Mouse (Mus musculus) fat pad, adult 2 months (tissue): ENCODE results near the gene Pmpca.
"Not testable (repeated sequence)": the region's sequence is repeated elsewhere in the genome, so short reads cannot be mapped to it uniquely, and the experiment has no call there.

Source experiments
- DNase-seq: peaks from one replicate; pipeline ENCODE4 v3.0.0-alpha.2; 2011; ENCODE audit warnings: low read depth, low spot score; ENCODE audit errors: extremely low read depth

Gene Pmpca

DNA sequence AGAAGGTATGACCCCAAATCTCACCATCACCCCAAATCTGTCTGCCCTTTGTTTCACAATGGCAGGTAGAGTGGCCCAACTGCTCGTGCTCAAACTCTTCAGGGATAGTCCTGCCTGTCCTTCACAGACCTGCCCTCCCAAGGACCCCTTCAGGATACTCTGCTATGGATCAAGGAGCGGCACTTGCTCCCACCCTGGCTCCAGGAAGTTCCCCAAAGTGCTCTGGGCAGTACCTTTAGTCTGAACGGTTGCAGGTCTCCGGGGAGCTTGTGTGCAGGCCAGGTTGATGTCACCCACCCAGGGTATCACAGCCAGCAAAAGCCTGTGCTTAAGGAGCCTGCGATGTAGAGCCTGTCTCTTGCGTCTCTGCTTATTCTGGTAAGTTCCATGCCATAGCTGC is 21.2 kb upstream of the Pmpca start:
- no peak for DNase-seq

DNA sequence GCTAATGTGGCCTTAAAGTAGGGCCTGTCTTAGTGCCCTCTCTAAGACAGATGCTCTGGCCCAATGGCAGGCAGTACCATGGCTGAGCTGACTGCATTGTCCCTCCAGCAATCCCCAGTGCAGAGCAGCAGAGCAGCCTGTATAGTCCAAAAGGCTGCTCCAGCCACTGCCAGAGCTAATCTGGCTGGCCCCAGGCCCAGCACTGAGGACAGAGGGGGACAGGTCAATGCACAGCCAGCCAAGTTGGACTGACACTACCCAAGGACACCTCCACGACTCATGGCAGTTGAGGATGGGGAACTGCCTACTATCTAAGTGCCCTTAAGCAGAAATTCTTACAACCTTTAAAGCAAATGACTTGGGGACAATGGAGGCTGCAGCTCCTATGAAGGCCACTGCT is 20.6 kb upstream of the Pmpca start:
- DNase-seq, result no peak

DNA sequence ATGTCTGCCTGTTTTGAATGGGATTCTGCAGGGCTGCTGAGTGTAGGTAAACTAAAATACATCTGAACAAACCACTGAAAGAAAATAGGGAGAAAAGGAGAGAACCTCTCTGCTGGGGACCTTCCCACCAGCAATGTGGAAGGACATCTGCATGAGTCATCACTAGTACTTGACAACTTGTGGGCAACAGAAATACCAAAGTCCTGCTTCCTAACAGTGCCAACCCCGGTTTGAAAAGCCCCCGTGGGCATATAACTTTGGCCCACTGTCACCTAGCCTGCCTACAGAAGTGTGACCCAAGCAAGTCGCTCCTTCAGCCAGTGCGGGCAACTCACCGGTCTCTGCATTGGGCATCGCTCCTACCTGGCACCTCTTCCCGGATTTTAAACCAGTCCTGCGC is 16.7 kb upstream of the Pmpca start:
- no peak for DNase-seq

DNA sequence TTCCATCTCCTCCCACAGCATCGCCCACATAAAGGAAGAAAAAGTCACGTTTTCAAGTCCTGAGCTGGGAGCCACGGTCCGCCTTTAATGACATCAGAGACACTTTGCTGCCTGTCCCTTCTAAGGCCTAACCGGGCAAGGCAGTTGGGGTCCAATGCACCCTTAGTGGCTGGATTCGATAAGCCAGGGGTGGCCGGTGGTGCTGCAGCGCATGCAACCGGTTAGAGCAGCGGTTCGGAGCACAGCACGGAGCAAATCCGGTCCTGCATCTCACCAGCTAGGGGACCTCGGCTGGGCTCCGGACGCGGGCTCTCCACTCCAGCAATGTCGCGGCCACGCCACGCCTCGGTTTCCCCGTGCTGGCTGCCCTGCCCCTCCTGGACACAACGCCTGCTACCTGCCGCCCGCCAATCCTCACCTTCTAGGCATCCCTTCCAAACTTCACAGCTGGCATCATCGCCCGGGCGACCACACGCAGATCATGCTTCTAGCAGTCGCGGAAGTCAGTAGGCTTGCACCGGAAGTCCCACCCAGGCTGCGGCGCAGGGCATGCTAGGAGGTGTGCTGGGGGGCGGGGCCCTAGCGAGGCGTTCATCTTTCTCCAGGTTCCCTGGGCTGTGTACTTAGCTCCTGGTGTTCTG is 8.9 kb upstream of the Pmpca start, which contains the start of gene Snapc4:
Gene Snapc4 (minus strand): TSS at position 523 of the 641 bp plus-strand sequence.
- DNase-seq, result no peak

DNA sequence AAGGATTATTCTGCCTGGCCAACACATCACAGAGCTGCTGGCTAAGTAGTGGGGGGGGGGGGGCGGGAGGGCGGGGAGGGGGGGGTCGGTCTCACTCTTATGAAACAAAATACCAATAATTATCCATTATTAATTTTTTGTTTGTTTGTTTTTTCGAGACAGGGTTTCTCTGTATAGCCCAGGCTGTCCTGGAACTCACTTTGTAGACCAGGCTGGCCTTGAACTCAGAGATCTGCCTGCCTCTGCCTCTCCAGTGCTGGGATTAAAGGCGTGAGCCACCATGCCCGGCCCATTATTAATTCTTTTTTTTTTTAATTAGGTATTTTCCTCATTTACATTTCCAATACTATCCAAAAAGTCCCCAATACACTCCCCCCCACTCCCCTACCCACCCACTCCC is 8.3 kb upstream of the Pmpca start:
- not testable (repeated sequence) for DNase-seq

DNA sequence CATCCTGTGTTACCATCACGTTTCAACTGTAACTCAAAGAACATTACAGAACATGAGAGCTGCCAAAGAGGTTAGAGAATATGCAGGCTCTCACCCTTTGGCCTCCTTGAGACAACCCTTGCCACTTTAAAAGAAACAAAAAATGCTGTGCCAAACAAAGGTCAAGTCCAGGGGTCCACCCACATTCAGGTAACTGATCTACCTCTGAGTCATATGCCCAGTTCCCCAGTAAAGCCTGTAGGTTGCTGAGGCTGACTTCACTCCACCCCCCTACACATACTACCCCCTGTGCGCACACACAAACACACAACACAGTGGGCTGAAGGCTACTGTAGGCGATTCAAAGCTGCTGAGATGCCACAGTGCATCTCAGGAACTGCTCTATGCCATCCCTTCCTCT is 1.4 kb upstream of the Pmpca start:
- DNase-seq, result no peak

DNA sequence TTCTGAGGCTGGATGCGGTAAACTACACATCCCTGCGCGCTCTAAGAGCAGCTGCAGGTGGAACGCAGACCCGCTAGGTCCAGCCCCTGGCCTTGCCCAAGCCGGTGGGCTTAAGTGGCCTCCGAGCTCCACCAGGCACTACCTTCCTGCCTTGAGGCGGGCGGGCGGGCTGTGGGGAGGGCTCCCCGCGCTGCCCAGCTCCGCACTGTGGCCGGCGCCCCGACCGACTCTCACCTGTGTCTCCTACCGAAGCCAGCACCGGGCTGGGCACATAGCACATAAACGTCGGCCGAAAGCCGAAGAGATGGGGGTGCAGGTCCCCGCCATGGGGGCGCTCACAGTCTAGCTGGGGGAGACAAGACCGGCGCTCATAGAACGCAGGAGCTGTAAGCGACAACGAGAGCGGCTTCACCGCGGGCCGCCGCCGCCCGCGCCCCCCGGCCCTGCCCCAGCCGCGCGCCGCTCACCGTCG is 421 bp upstream of the Pmpca start:
- DNase-seq, result no peak

DNA sequence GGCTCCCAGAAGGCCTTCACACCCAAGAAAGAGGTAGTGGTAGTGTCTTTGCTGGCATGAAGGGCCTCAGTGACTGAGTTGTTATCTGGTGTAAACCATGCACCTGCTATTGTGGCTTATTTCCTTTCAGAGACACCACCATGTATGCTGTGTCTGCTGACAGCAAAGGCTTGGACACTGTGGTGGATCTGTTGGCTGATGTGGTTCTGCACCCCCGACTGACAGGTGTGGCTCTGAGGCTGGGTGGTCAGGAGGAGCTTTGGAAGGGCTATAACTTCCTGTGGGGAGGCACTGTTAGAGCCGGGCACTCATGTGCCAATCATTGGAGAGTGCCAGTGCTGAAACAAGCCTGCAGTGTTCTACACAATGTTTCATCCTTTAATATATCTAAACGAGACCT is 1.8 kb downstream of the Pmpca start:
- no peak for DNase-seq

DNA sequence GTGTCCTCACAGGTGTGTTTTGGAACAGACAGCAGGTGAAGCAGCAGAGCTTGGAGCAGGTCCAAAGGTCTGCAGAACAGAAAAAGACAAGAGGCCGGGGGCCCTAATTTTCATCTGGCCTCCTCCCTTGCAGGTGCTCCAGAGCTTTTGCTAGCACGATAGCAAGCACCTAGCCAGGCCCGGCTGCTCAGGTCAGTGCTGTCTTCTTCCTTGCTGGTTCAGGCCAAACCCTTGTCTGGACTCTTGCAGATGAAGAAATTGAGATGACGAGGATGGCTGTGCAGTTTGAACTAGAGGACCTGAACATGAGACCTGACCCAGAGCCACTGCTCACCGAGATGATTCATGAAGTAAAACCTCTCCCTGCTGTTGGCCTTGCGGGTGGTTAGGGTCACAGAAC is 2.5 kb downstream of the Pmpca start:
- DNase-seq, result no peak

DNA sequence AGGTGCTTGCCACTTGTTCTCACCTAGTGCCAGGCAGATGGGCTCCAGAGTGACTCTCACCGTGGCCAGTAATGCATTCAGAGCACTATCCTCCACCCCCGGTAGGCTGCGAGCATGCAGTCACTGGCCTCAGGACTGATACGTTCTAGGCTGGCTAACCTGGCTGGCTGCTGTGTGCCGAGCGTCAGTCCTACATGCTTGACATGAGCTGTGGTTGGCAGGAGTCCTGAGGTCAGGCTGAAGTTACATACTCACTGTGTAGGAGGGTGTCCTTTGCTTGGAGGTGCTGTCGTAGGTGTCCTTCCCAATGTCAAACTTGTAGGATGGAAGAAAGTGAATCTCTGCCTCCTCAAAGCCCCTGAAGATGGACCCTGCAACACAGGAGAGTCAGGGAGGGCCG is 9.8 kb downstream of the Pmpca start:
- peak; percentile 66 for DNase-seq

DNA sequence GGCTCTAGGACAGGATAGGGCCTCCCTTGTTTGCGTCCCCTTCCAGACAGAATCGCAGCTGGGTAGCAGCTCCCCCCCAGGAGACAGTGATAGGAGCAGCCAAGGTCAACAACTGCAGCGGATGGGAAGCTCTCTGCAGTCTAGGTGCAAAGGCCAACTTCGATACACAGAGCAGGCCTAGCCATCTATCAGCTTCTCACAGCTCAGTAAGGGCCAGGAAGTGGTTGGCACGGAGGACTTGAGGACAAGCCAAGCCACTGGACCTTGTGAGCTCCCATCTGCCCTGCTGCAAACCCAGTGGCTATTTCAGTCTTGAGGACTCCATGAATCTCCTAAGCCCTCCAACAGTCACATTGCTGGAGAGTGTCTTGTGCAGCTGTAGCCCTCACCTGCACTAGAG is 10.5 kb downstream of the Pmpca start:
- DNase-seq, result no peak

DNA sequence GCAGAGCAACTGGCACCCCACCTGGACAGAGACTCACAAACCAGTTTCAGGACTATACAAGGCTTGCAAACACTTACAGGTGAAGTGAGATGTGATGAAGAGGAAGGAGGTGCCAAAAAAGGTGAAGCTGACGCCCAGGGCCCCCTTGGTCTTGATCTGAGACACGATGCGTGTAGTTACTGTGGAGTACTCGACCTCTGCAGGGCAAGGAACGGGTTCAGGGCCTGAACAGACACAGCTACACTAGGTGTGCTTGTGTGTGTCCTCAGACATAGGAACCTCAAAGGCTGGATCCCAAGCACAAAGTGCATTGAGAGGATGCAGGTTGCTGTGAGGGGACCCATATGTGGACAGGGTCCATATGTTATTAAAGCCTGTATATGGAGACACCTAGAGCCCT is 11.2 kb downstream of the Pmpca start:
- DNase-seq, result no peak

DNA sequence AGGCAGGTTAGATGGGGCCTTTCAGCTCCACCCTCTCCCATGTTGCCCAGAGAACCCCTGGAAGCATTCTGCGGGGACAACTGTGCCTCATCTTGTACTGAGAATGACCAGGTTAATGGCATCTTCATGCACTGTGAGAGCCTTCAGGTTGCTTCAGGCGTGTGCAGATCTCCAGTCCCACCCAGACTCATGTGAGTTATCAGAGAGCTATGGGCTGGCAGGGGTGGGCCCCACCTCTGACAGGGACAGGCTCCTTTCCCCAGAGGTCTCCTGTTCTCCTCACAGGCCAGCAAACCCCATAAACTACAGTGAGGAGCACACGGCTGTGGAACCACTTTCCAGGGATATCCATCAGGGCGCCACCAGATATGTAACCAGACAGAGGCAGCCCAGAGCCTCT is 11.9 kb downstream of the Pmpca start:
- DNase-seq, result no peak

DNA sequence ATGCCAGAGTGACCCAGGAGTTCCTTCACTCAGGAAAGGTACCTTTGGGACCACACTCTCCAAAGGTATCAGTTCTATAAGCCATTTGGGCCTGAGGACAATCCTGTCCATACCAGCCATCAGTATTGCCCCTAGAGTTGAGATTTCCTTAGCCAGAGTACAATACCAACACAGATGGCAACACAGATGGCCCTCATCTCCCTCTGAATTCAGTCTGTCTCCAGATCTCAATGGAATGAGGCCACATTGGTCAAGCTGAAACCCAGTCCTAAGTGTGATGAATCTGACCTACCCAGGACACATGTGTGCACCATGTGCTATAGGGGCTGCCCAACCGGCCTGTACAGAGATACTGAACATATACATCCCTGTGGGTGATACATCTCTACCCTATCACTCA is 13.1 kb downstream of the Pmpca start:
- no peak for DNase-seq

DNA sequence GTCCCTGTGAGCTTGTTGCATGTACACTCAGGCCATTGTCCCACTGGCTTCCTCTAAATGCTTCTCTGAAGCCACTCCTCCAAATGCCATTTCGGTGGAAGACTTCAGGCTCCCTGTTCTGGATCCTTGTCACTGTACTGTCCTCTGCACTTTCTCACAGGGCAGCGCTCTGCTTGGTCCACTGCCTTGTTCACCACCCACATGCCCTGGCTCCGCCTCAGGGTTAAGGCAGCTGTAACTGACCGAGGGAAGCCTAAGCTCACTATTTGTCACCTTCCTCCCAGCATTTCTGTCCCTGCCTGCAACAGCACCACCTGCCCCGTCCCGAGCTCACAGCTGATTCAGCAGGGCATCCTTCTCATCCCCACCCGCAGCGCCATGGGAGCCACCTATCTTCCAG is 14.2 kb downstream of the Pmpca start:
- DNase-seq, result no peak

DNA sequence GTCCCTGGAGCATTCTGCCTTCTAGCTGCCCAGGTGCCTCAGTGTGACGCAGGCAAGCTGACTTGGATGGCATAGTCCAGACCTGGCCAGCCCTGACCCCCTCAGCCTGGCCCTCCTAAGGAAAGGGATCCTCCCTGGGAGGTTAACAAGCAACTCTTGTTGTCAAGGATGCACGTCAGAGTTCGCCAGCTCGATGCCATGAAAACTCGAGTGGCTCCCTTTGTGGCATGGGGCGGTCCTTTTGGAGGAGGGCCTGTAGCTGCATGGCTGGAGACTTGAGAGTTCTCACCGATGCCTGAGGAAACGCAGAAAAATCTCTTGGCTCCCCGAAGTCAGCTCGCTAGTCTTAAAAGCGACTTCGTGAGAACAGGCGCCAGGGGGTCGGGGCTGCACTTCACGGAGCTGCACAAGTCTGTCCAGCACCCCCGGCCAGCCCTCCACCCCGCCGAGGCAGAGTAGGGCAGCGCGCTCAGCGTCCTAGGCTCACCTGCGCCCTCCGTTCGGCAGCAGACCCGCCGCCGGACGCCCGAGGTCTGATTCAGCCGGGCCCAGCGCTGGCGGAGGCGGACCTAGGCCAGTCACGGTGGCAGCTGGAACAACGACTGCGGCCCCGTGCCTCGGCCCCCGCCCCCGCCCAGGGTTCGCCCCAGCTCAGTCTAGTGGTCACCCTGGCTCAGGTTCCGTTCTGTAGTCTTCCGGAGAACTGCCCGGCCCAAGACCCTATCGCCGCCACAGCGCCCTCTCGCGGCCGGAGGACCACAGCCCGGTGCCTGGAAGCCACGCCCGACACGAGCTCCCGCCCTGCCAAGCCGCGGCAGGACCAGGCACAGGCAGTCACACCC is 19.6 kb downstream of the Pmpca start, which contains the start of gene Inpp5e:
Gene Inpp5e (minus strand): TSS at position 689 of the 842 bp plus-strand sequence.
- no peak for DNase-seq

DNA sequence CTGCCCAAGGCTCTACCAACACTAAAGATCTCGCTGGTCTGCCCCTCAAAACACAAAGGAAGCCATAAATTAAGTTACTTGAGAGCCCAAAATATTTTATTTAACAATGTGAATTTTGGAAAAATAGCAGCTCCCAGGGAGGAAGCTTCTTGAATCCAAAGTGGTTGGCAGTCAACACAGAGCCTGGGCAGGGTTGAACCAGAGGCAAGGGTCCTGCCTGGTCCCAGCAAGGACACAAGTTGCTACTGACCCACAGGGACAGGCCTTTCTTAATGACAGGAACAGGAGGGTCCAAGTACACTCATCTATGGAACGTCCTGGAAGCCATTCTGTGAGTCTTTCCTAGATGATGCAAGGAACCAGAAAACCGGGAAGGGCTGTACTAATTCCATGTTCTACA is 20.2 kb downstream of the Pmpca start:
- DNase-seq, result no peak

DNA sequence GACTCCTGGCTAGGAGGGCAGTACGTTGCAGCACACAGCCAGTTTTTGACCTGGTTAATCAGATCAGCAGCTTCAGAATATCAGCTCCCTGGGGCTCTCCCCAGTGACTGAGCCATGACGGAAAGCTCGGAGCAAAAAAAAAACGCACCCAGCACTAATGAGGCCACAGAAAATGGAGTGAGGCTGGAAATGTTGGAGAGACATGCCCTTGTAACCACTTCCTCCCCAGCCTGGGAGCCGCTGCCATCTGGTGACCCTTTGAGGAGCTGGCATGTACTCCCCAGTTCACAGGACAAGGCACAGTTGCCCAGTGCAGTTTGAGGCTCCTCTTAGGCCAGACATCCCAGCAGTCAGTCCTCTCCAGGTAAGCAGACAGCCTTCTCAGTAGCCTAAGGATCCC is 21.0 kb downstream of the Pmpca start:
- DNase-seq, result no peak

DNA sequence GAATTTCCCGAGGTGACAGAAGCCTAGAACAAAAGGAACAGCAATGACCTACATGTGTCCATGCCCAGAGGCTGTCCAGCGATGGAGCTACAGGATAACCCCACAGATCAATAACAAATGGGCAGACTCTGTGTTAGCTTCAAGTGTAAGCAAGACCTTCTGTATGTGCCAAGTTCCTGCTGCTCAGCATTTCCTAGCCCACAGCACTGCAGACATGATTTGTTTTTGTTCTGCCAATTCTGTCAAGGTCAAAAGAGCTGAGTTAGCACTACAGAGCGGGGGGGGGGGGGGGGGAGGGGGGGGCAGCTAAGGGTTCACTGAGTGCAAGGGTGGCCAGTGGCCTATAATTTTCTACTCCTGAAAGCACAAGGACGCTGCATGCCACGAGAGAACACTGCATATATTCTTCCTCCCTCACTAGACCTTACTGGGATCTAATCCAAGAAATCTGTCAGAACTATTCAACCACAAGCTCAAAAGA is 21.8 kb downstream of the Pmpca start:
- peak; percentile 67 for DNase-seq

DNA sequence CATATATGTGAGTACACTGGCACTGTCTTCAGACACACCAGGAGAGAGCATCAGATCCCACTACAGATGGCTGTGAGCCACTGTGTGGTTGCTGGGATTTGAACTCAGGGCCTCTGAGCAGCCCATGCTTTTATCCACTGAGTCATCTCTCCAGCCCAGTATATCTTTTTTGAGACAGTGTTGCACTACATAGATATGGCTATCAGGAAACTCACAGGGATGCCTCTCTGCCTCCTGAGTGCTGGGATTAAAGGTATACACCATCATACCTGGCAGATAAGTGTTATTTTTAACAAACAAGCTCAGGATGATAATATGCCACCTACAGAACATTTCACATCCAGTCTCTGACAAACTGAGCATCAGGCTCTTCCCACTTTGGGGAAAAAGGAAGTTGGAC is 27.9 kb downstream of the Pmpca start:
- no peak for DNase-seq

DNA sequence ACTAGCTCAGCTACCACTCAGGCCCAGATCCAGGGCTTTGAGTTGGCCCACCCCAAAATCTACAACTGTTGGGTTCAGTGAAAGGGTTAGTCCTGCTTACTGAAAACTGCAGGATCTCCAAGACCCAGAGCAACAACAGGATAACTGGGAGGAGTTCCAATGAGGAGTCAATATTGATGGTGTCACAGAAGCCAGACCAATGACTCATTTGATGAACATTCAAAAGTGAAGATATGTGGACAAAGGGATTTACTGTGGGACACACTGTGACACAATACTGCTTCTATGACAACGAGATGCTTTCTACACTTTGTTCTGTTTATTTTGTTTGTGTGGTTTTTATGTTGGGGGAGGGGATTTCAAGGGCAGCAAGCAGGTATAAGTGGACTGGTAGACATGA is 29.0 kb downstream of the Pmpca start:
- no peak for DNase-seq

DNA sequence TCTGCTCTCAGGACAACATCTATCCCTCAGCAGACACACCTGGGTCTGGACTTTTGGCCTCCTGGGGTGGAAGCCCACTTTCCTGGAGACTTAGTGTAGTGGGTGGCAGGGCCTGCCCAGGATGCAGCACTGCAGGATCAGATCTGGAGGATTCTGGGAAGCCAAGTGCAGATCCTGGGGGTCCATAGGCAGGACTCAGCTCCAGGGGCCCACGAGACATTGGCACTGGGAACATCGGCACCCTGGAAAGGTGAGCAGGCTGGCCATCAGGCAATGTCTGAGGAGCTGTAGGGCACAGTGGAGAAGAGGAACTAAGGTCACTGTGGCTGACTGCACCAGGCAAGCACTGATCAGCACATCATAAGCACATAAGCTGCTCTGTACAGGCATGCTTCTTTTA is 32.8 kb downstream of the Pmpca start:
- no peak for DNase-seq
